Mouse (Mus musculus) hindbrain, embryonic 16.5 days (tissue): Measurements from ENCODE around the gene Rtel1. TPM values are rescaled to one million over a fixed set of nuclear protein-coding genes. Genes with fewer than 3 reads are reported as not detected.

Experiments
- ATAC-seq: fragments of 200-750 bp; cut with Nextera tagmentation; 2 replicates; pipeline ENCODE4 v1.8.0; 2017; ENCODE audit warnings: moderate TSS enrichment, moderate library complexity
- H3K27ac ChIP-seq: fragments of 300-500 bp; sonication (generic); 2 replicates; pipeline ENCODE4 v1.5.1; 2014; ENCODE audit warnings: low read depth, mild to moderate bottlenecking, control low read depth, low read length, moderate library complexity
- H3K27me3 ChIP-seq: fragments of 300-500 bp; sonication (generic); replicated peaks from 2 replicates; pipeline ENCODE4 v1.6.1; 2014; ENCODE audit warnings: low read length; ENCODE audit not compliant: control insufficient read depth, insufficient read depth
- H3K36me3 ChIP-seq: fragments of 300-500 bp; sonication (generic); 2 replicates; pipeline ENCODE4 v1.6.1; 2014; ENCODE audit warnings: mild to moderate bottlenecking, low read length, moderate library complexity, mixed read lengths; ENCODE audit not compliant: control insufficient read depth, insufficient read depth
- H3K4me1 ChIP-seq: fragments of 300-500 bp; sonication (generic); 2 replicates; pipeline ENCODE4 v1.6.1; 2014; ENCODE audit warnings: low read depth, low read length; ENCODE audit not compliant: control insufficient read depth, insufficient read depth
- H3K4me2 ChIP-seq: fragments of 300-500 bp; sonication (generic); 2 replicates; pipeline ENCODE4 v1.6.1; 2014; ENCODE audit warnings: mild to moderate bottlenecking, low read length, control low read depth, moderate library complexity
- H3K4me3 ChIP-seq: fragments of 300-500 bp; sonication (generic); 2 replicates; pipeline ENCODE4 v1.5.1; 2014; ENCODE audit warnings: mild to moderate bottlenecking, low read length, control low read depth, moderate library complexity
- H3K9ac ChIP-seq: fragments of 300-500 bp; sonication (generic); 2 replicates; pipeline ENCODE4 v1.6.1; 2014; ENCODE audit warnings: low read depth, mild to moderate bottlenecking, control low read depth, low read length, moderate library complexity
- H3K9me3 ChIP-seq: fragments of 300-500 bp; sonication (generic); 2 replicates; pipeline ENCODE4 v1.6.1; 2014; ENCODE audit warnings: mild to moderate bottlenecking, low read length, moderate library complexity; ENCODE audit not compliant: control insufficient read depth
- WGBS: fragments of 180-500 bp; shearing (Covaris S2); extraction: QIAGEN DNeasy Blood & Tissue Kit; methylation state at CpG from one replicate; pipeline ENCODE4 v1.1.7; 2014; 5-methylcytosine and 5-hydroxymethylcytosine counted together
- polyA plus RNA-seq: library from polyadenylated mRNA; unstranded; fragments of >200 nt; fragmentation: Nextera tagmentation; extraction: Ambion mirVana; gene quantifications from 2 replicates; pipeline ENCODE4 v1.2.1, GENCODE M21; 2015

The Rtel1 gene
- polyA plus RNA-seq, 1 experiment from 2014 or later = 33.7 TPM

DNA sequence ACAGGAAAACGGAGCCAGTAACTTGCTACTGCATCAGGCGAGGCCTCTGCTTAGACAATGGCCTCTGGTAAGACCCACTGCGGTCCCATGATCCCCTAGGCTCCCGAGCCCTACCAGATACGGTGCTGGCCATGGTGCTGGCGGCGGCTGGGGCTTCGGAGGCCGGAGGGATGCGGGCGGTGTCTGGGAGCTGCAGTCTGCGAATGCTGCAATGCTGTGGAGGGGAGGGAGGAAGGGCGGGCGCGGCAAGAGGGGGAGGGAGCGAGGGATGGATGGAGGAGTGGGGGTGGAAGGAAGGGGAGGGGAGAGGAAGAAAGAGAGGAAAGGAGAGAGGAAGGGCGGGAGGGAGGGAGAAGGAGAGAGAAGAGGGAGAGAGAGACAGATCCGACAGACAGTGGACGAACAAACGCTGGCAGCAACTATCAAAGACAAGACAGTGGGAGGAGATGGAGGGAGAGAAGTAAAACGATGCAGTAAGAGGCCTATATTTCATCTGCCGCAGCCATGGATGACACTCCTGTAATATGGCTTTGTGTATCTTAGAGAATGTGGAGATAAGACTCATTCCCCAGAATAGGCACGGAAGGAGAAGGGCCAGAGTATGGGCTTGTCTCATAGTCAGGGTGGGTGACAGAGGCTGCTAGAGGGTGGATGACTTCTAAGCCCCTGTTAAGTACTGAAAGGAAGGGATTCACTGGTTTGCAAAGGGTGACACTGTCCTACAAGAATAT lies 5.3 kb upstream of the Rtel1 start, which contains the start of gene Stmn3:
Gene Stmn3, minus strand, starts transcription at position 421 of the 731 bp plus-strand sequence.
- 2% methylated on average over 23 of the region's 23 CpGs for WGBS
- Histone ChIP-seq H3K9me3 (no peaks in the 10 kb centered on the region), H3K4me3 (peak within 1 kb of the TSS; percentile 73), H3K4me1 (peaks cover 18% of the 10 kb centered on the region), H3K27ac (peak within 1 kb of the TSS; percentile 86), H3K4me2 (peak within 1 kb of the TSS; percentile 86), H3K9ac (peak within 1 kb of the TSS; percentile 89), H3K27me3 (no peaks in the 10 kb centered on the region), H3K36me3 (no peaks in the 10 kb centered on the region)
- ATAC-seq = peak; percentile 90

DNA sequence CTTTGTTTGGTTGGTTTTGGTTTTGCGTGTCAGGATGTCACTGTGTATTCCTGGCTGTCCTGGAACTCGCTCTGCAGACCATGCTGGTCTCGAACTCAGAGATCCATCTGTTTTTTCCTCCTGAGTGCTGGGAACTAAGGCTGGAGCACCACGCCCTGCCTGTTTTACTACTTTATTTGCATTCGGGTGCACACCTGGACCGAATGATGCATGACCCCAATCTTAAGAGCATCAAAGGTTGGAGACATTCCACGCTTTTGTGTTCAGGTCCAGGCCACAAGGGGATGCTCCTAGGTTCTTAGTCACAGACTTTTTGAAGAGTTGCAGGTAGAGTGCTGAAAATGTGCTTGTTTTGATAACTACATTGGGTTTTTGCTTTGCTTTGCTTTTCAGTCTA lies 562 bp downstream of the Rtel1 start:
- no peak overlapping the region; the same call in 1 of the 2 replicates for H3K27ac ChIP-seq
- no peak for ATAC-seq
- H3K9me3 ChIP-seq = no peaks in the 10 kb centered on the region
- peak overlapping the region; percentile 72 for H3K4me3 ChIP-seq
- H3K4me1 ChIP-seq = peaks cover 11% of the 10 kb centered on the region
- H3K27me3 ChIP-seq = no peaks in the 10 kb centered on the region
- H3K9ac ChIP-seq = peak overlapping the region; percentile 61
- 15% methylated on average over 7 of the region's 7 CpGs for WGBS
- peak overlapping the region; percentile 70 for H3K4me2 ChIP-seq
- peaks cover 10% of the 10 kb centered on the region for H3K36me3 ChIP-seq

DNA sequence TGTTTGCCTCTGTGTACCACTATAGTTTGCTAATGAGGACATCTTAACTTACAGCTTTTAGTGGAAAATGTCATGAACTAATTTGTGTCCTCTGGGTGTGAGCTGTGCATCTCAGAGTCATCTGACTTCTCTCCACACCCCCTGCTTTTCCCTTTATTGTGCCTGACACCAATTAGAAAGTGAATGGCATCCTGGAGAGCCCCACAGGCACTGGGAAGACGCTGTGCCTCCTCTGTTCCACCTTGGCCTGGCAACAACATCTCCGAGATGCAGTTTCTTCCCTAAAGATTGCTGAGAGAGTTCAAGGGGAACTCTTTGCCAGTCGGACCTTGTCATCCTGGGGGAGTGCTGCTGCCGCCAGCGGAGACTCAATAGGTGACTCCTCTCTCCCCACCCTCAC lies 2.6 kb downstream of the Rtel1 start:
- WGBS = 73% methylated on average over 5 of the region's 5 CpGs
- Histone ChIP-seq H3K27me3 (no peaks in the 10 kb centered on the region), H3K9me3 (no peaks in the 10 kb centered on the region), H3K27ac (no peak overlapping the region), H3K4me3 (no peak overlapping the region), H3K9ac (no peak overlapping the region), H3K4me2 (no peak overlapping the region), H3K4me1 (peaks cover 11% of the 10 kb centered on the region), H3K36me3 (peaks cover 10% of the 10 kb centered on the region)
- ATAC-seq = no peak

DNA sequence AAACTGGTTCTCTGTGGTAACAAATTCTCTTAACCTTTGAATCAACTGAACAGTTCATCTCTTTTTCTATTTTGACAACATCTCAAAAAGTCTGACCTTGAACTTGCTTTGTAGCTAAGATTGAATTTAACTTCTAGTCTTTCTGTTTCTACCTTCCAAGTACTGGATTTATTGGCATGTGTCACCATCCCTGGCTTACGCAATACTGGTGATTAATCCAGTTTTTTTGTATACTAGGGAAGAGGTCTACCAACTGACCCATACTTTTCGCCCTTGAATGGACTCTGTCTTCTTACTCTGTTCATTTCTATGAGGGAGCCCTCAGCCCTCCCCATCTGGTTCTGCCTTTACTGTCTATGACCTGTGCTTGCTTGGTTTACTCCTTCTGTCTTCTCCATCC lies 6.6 kb downstream of the Rtel1 start:
- ATAC-seq = no peak
- H3K9ac ChIP-seq = no peak overlapping the region
- peaks cover 21% of the 10 kb centered on the region for H3K36me3 ChIP-seq
- 94% methylated on average over 2 of the region's 2 CpGs for WGBS
- H3K27me3 ChIP-seq = no peaks in the 10 kb centered on the region
- H3K4me2 ChIP-seq = no peak overlapping the region
- no peaks in the 10 kb centered on the region for H3K9me3 ChIP-seq
- H3K4me1 ChIP-seq = no peaks in the 10 kb centered on the region
- no peak overlapping the region for H3K4me3 ChIP-seq
- H3K27ac ChIP-seq = no peak overlapping the region

DNA sequence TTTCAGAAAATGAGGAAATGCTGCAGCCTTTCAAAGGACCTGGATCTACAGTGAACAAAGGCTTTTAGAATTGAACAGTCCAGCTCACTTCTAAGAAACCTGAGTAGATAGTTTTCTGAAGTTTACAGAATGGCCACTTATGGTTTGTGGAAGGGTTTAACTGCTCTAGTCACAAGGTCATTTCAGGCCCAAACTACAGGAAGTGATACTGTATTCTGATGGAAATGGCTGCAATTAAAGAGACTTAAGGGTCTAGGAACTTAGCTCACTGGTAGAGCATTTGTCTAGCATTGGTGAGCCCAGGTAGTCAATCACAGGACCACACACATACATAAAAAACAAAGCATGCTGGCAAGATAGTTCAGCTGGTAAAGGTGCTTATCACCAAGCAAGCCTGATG lies 13.0 kb downstream of the Rtel1 start:
- no peak overlapping the region for H3K4me2 ChIP-seq
- H3K9ac ChIP-seq = no peak overlapping the region
- no peak overlapping the region for H3K4me3 ChIP-seq
- H3K36me3 ChIP-seq = peaks cover 23% of the 10 kb centered on the region
- ATAC-seq = no peak
- no peaks in the 10 kb centered on the region for H3K4me1 ChIP-seq
- H3K27ac ChIP-seq = no peak overlapping the region
- H3K9me3 ChIP-seq = no peaks in the 10 kb centered on the region
- no peaks in the 10 kb centered on the region for H3K27me3 ChIP-seq

DNA sequence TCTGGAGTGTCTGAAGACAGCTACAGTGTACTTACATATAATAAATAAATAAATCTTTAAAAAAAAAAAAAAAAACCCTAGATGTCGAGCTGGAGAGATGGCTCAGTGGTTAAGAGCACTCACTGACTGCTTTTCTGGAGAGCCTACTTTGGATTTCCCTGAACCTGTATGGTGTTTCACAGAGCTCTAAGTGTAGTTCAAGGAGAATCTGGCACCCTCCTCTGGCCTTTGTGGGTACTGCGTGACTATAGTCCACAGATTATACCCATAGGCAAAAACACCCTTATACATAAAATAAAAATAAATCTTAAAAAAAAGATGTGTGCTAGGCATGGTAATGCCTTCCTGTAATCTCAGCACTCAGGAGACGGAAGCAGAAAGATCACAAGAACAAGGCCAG lies 14.5 kb downstream of the Rtel1 start:
- no peak overlapping the region for H3K9ac ChIP-seq
- no peak overlapping the region for H3K4me2 ChIP-seq
- peak; percentile 69 for ATAC-seq
- no peaks in the 10 kb centered on the region for H3K27me3 ChIP-seq
- H3K36me3 ChIP-seq = peaks cover 17% of the 10 kb centered on the region
- H3K4me3 ChIP-seq = no peak overlapping the region
- no peak overlapping the region for H3K27ac ChIP-seq
- no peaks in the 10 kb centered on the region for H3K4me1 ChIP-seq
- WGBS = 64% methylated on average over 3 of the region's 3 CpGs
- H3K9me3 ChIP-seq = no peaks in the 10 kb centered on the region

DNA sequence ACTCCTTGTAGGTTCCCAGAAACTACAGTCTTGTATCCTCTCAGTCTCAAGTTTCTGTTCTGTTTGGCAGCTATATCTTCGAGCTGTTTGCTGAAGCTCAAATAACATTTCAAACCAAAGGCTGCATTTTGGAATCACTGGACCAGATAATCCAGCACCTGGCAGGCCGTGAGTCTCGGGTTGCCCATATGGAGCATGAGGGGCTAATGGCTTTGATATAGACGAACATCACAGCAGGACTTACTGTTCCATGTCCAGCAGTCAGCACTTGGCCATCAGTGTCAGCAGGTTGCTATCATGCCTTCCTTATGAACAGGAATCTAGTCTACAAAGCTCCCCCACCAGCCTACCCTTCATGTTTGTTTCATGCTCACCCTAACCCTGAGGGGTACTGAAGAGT lies 20.9 kb downstream of the Rtel1 start:
- 85% methylated on average over 4 of the region's 4 CpGs for whole genome bisulfite sequencing
- ATAC-seq = no peak
- Histone ChIP-seq H3K4me1 (no peaks in the 10 kb centered on the region), H3K4me2 (no peak overlapping the region), H3K36me3 (peaks cover 20% of the 10 kb centered on the region), H3K27ac (no peak overlapping the region), H3K9ac (no peak overlapping the region), H3K27me3 (no peaks in the 10 kb centered on the region), H3K4me3 (no peak overlapping the region), H3K9me3 (no peaks in the 10 kb centered on the region)

DNA sequence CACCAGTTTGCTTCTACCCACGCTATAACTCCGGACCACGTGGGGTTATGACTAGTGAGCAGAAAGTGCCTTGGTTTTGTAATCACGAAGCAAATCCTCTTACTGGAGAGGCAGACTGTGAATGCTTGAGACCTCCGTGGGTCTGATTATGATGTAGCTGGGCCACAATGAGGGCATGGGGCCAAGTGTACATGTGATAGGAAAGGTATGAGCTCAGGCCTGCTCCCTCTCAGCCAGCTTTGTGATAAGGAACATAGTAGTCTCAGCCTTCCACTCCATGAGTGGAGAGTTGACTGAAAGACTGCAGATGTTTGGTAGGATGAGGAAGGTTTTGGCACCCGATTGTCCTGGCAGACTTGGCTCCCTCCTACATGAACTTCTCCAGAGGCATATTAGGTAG lies 23.2 kb downstream of the Rtel1 start:
- no peak overlapping the region for H3K4me2 ChIP-seq
- 92% methylated on average over 6 of the region's 6 CpGs for WGBS
- peaks cover 17% of the 10 kb centered on the region; the same call in 1 of the 2 replicates for H3K36me3 ChIP-seq

DNA sequence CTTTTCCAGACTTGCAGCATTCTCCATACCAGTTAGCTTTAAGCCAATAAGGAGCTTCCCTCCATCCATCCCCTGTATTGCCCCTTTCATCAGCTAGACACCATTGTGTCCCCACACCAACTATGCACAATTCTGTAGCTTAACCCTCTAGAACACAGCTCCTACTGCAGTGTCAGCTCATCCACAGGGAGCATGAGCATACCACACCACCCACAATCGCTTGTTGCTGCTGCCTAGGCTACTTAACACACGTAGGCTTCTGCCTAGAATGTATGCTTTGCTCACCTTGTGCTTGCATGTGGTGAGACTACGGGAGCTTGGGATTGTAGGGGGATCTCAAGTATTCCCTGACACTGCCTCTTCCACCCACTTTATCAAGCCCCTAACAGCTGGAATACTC lies 37.2 kb downstream of the Rtel1 start:
- H3K4me3 ChIP-seq = no peak overlapping the region
- no peak for ATAC-seq
- H3K9ac ChIP-seq = no peak overlapping the region

More for the DNA sequence above, 23.2 kb downstream of the Rtel1 start:
- Histone ChIP-seq H3K9ac (no peak overlapping the region), H3K4me3 (no peak overlapping the region), H3K9me3 (no peaks in the 10 kb centered on the region), H3K4me1 (no peaks in the 10 kb centered on the region), H3K27me3 (no peaks in the 10 kb centered on the region), H3K27ac (no peak overlapping the region)
- ATAC-seq = no peak

More for the DNA sequence above, 37.2 kb downstream of the Rtel1 start:
- no peak overlapping the region for H3K4me2 ChIP-seq
- H3K9me3 ChIP-seq = no peaks in the 10 kb centered on the region
- H3K4me1 ChIP-seq = no peaks in the 10 kb centered on the region
- no peaks in the 10 kb centered on the region for H3K27me3 ChIP-seq
- H3K36me3 ChIP-seq = peaks cover 34% of the 10 kb centered on the region
- 85% methylated on average over 3 of the region's 3 CpGs for WGBS
- no peak overlapping the region for H3K27ac ChIP-seq
